Mouse (Mus musculus): ENCODE results near the gene Pde6d. TPM values are rescaled to one million over a fixed set of nuclear protein-coding genes. Genes with fewer than 3 reads are reported as not detected.

Pde6d gene
- total and polyA plus RNA-seq, 2 experiments from 2014 or later = 39.1 to 112 TPM

- Histone ChIP-seq H3K4me1 (ENCODE audit: insufficient read depth, low read length) (no peaks in the 10 kb centered on the region), H3K9ac (replicated peaks; ENCODE audit: low read length) (no peak overlapping the region), H3K9me3 (ENCODE audit: low read length) (no peaks in the 10 kb centered on the region), H3K27me3 (ENCODE audit: insufficient read depth, low read length) (no peaks in the 10 kb centered on the region), H3K4me2 (ENCODE audit: low read depth, low read length) (no peak overlapping the region), H3K27ac (no peak overlapping the region), H3K4me3 (ENCODE audit: low read length) (no peak overlapping the region), H3K36me3 (ENCODE audit: insufficient read depth, low read length) (peaks cover 9% of the 10 kb centered on the region; the same call in 1 of the 2 replicates)
- WGBS = 93% methylated on average over 2 of the region's 2 CpGs
- no peak for TF ChIP-seq CTCF (IDR thresholded peaks at IDR 0.05; ENCODE audit: low read depth)
- no peak for ATAC-seq
- no peak for DNase-seq (ENCODE audit: low spot score)
Observed at GRCm38 (mm10) chr1:86571381-86571780, 11.0 kb downstream of the Pde6d start.

DNA sequence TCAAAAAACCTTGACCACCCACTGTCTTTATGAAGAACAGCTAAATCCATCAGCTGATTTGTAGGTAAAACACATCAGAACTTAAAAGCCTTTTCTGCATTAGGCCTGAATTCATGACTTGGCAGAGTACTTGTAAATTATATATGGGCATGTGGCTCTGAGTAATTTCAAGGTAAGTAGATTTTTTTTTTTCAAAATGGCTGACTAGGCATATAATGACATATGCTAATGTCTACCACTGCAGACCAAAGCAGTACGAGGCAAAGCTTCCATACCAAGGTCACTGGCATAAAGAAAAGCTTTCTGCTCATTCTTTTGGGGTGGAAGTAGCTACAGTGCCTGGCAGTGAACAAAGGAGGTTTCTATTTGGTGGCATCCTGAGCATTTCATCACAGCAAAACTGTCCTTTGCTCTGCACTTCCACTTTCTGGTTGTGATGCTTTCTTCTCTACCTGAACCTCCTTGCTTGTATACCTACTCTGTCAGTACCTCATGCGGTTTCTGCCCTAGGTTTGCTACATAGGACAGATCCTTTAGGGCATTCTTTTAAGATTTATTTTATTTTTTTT, 13.1 kb downstream of the Pde6d start:
- DNase-seq (ENCODE audit: low spot score) (no peak), ATAC-seq (no peak)
- H3K36me3 ChIP-seq (ENCODE audit: insufficient read depth, low read length) = peaks cover 9% of the 10 kb centered on the region; the same call in 1 of the 2 replicates
- H3K4me1 ChIP-seq (ENCODE audit: insufficient read depth, low read length) = no peaks in the 10 kb centered on the region
- H3K4me2 ChIP-seq (ENCODE audit: low read depth, low read length) = no peak overlapping the region
- no peak overlapping the region for H3K9ac ChIP-seq (replicated peaks; ENCODE audit: low read length)
- no peak overlapping the region for H3K27ac ChIP-seq
- no peaks in the 10 kb centered on the region for H3K27me3 ChIP-seq (ENCODE audit: insufficient read depth, low read length)
- no peak for TF ChIP-seq CTCF (IDR thresholded peaks at IDR 0.05; ENCODE audit: low read depth)
- no peak overlapping the region for H3K4me3 ChIP-seq (ENCODE audit: low read length)
- 77% methylated on average over 2 of the region's 2 CpGs for WGBS
- H3K9me3 ChIP-seq (ENCODE audit: low read length) = no peaks in the 10 kb centered on the region

DNA sequence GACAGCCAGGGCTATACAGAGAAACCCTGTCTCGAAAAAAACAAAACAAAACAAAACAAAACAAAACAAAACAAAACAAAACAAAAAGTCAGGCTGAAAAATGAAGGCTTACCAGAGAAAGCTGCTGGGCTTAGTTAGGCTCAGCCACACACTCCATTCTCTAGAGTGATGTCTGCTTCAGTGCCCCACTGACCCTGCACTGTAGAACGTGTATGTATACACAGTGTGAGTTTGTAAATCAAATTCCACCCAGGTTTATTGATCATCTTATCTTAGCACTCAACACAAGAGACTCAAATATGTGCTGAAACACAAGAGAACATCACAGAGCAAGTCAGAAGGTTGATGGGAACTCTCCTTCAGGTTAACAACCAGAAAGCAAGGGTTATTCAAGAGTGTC, 14.0 kb downstream of the Pde6d start:
- H3K9me3 ChIP-seq (ENCODE audit: low read length) = no peaks in the 10 kb centered on the region
- no peak overlapping the region for H3K9ac ChIP-seq (replicated peaks; ENCODE audit: low read length)
- DNase-seq (ENCODE audit: low spot score) (no peak), ATAC-seq (no peak)
- WGBS = 85% methylated on average over 2 of the region's 2 CpGs
- H3K27ac ChIP-seq = no peak overlapping the region
- H3K4me1 ChIP-seq (ENCODE audit: insufficient read depth, low read length) = no peaks in the 10 kb centered on the region
- H3K4me3 ChIP-seq (ENCODE audit: low read length) = no peak overlapping the region
- TF ChIP-seq CTCF (IDR thresholded peaks at IDR 0.05; ENCODE audit: low read depth) = no peak
- peaks cover 13% of the 10 kb centered on the region for H3K36me3 ChIP-seq (ENCODE audit: insufficient read depth, low read length)
- no peak overlapping the region for H3K4me2 ChIP-seq (ENCODE audit: low read depth, low read length)
- H3K27me3 ChIP-seq (ENCODE audit: insufficient read depth, low read length) = no peaks in the 10 kb centered on the region

DNA sequence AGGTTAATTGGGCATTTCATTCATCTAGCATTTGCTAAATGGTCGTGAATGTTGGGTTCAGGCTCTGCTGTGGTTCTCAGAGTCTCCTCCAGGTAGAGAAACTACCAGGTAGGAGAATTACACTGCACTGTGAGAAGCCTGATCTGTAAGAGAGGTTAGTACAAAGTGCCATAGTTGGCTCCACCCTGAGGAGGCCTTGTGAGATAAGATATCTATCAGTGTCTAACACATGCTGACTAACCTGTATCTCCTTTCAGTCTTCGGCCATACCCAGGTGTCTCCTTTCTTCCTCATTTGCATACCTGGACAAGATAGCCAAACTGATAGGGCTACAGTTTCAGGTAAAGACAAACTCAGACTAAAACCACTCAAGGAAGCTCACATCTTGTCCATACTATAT, 19.8 kb downstream of the Pde6d start:
- no peak for TF ChIP-seq CTCF (IDR thresholded peaks at IDR 0.05; ENCODE audit: low read depth)

DNA sequence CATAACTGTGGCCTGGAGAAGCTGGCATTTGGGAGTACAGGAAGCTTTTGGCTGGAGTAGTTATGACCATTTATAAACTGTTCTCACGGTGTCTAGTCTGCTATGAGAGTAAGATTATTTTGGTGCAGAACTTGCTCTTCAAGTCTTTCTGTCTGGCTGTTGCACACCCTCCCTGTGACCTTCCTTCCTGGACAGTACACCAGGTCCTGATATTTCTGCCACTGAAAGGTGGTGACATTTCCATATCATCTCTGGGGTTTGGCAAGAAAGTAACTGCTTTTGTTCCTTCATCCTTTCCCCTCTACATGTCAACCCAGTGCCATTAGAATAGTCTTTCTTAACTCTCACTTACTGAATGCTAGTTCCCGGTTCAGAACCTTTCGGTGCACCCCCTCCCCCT, 23.2 kb downstream of the Pde6d start:
- no peak overlapping the region for H3K27ac ChIP-seq
- no peak overlapping the region for H3K4me2 ChIP-seq (ENCODE audit: low read depth, low read length)
- no peak overlapping the region for H3K9ac ChIP-seq (replicated peaks; ENCODE audit: low read length)
- no peaks in the 10 kb centered on the region for H3K4me1 ChIP-seq (ENCODE audit: insufficient read depth, low read length)
- no peaks in the 10 kb centered on the region for H3K27me3 ChIP-seq (ENCODE audit: insufficient read depth, low read length)
- ATAC-seq (no peak), DNase-seq (ENCODE audit: low spot score) (no peak)
- H3K9me3 ChIP-seq (ENCODE audit: low read length) = no peaks in the 10 kb centered on the region
- H3K36me3 ChIP-seq (ENCODE audit: insufficient read depth, low read length) = peaks cover 20% of the 10 kb centered on the region; the same call in 1 of the 2 replicates
- TF ChIP-seq CTCF (IDR thresholded peaks at IDR 0.05; ENCODE audit: low read depth) = no peak
- WGBS = 92% methylated on average over 3 of the region's 3 CpGs
- no peak overlapping the region for H3K4me3 ChIP-seq (ENCODE audit: low read length)

More for the DNA sequence above, 19.8 kb downstream of the Pde6d start:
- no peak overlapping the region for H3K4me3 ChIP-seq (ENCODE audit: low read length)
- H3K4me2 ChIP-seq (ENCODE audit: low read depth, low read length) = no peak overlapping the region
- no peaks in the 10 kb centered on the region for H3K27me3 ChIP-seq (ENCODE audit: insufficient read depth, low read length)
- H3K27ac ChIP-seq = no peak overlapping the region
- no peak for DNase-seq (ENCODE audit: low spot score)
- WGBS = 89% methylated on average over 2 of the region's 2 CpGs
- H3K4me1 ChIP-seq (ENCODE audit: insufficient read depth, low read length) = no peaks in the 10 kb centered on the region
- H3K9me3 ChIP-seq (ENCODE audit: low read length) = no peaks in the 10 kb centered on the region
- H3K9ac ChIP-seq (replicated peaks; ENCODE audit: low read length) = no peak overlapping the region
- ATAC-seq = no peak
- H3K36me3 ChIP-seq (ENCODE audit: insufficient read depth, low read length) = peaks cover 14% of the 10 kb centered on the region; the same call in 1 of the 2 replicates

GRCm38 (mm10) chr1:86557872-86558271, 24.6 kb downstream of the Pde6d start:
- Histone ChIP-seq H3K4me3 (ENCODE audit: low read length) (no peak overlapping the region), H3K9ac (replicated peaks; ENCODE audit: low read length) (no peak overlapping the region), H3K36me3 (ENCODE audit: insufficient read depth, low read length) (0 out of 2 replicates have a peak, but pooled peaks cover 10% of the 10 kb centered on the region), H3K27me3 (ENCODE audit: insufficient read depth, low read length) (no peaks in the 10 kb centered on the region), H3K9me3 (ENCODE audit: low read length) (no peaks in the 10 kb centered on the region), H3K4me1 (ENCODE audit: insufficient read depth, low read length) (no peaks in the 10 kb centered on the region), H3K4me2 (ENCODE audit: low read depth, low read length) (no peak overlapping the region), H3K27ac (no peak overlapping the region)
- WGBS = 81% methylated on average over 7 of the region's 7 CpGs
- ATAC-seq = no peak
- no peak for DNase-seq (ENCODE audit: low spot score)
- no peak for TF ChIP-seq CTCF (IDR thresholded peaks at IDR 0.05; ENCODE audit: low read depth)

- WGBS = 88% methylated on average over 3 of the region's 3 CpGs
- no peak overlapping the region for H3K4me3 ChIP-seq (ENCODE audit: low read length)
Observed at GRCm38 (mm10) chr1:86555665-86556064, 26.8 kb downstream of the Pde6d start.

More at GRCm38 (mm10) chr1:86555665-86556064, 26.8 kb downstream of the Pde6d start:
- Histone ChIP-seq H3K4me2 (ENCODE audit: low read depth, low read length) (no peak overlapping the region), H3K36me3 (ENCODE audit: insufficient read depth, low read length) (0 out of 2 replicates have a peak, but pooled peaks cover 9% of the 10 kb centered on the region), H3K9ac (replicated peaks; ENCODE audit: low read length) (no peak overlapping the region), H3K27me3 (ENCODE audit: insufficient read depth, low read length) (no peaks in the 10 kb centered on the region), H3K9me3 (ENCODE audit: low read length) (no peaks in the 10 kb centered on the region), H3K4me1 (ENCODE audit: insufficient read depth, low read length) (no peaks in the 10 kb centered on the region), H3K27ac (no peak overlapping the region)
- no peak for TF ChIP-seq CTCF (IDR thresholded peaks at IDR 0.05; ENCODE audit: low read depth)
- DNase-seq (ENCODE audit: low spot score) (no peak), ATAC-seq (no peak)

Measured in hindbrain, postnatal 0 days (tissue).